Mouse (Mus musculus) spleen, adult 2 months (tissue): ENCODE results near the gene Ankrd54. TPM values are rescaled to one million over a fixed set of nuclear protein-coding genes. Genes with fewer than 3 reads are reported as not detected.
A peak's percentile ranks its signal among the peaks of the same experiment; 100 is the strongest.

Source experiments
- DNase-seq, 2 experiments: peaks; one replicate each; pipeline versions ENCODE4 v3.0.0 to v3.0.0-alpha.2; 2012 to 2021; ENCODE audit warnings: low spot score in 2 of 2, low read depth in 1 of 2
- H3K27ac ChIP-seq: fragments of 200-500 bp; 2 replicates; pipeline ENCODE4 v1.5.1; 2012; ENCODE audit warnings: low read length, inconsistent platforms; ENCODE audit not compliant: insufficient read depth
- H3K27me3 ChIP-seq: fragments of 200-500 bp; 2 replicates; pipeline ENCODE4 v1.6.1; 2012; ENCODE audit warnings: mild to moderate bottlenecking, moderate library complexity, low read length, inconsistent platforms; ENCODE audit not compliant: control insufficient read depth, insufficient read depth
- H3K36me3 ChIP-seq: fragments of 200-500 bp; 2 replicates; pipeline ENCODE4 v1.6.1; 2012; ENCODE audit warnings: mild to moderate bottlenecking, low read length, inconsistent platforms; ENCODE audit not compliant: control insufficient read depth, insufficient read depth
- H3K4me1 ChIP-seq: fragments of 200-500 bp; 2 replicates; pipeline ENCODE4 v1.6.1; 2011; ENCODE audit warnings: inconsistent platforms; ENCODE audit not compliant: control insufficient read depth, insufficient read depth, insufficient read length
- H3K4me3 ChIP-seq: fragments of 200-500 bp; 2 replicates; pipeline ENCODE4 v1.5.1; 2011; ENCODE audit warnings: mild to moderate bottlenecking, inconsistent platforms; ENCODE audit not compliant: insufficient read depth, insufficient read length; ENCODE audit errors: extremely low read depth
- CTCF ChIP-seq: fragments of 200-500 bp; IDR thresholded peaks from 2 replicates; pipeline ENCODE4 v1.5.1; 2011; ENCODE audit warnings: mild to moderate bottlenecking, inconsistent platforms; ENCODE audit not compliant: insufficient read depth, insufficient read length, insufficient replicate concordance; ENCODE audit errors: extremely low read depth
- POLR2A ChIP-seq: fragments of 200-500 bp; IDR thresholded peaks from 2 replicates; pipeline ENCODE4 v1.6.1; 2011; ENCODE audit warnings: low read depth, low read length, inconsistent platforms
- WGBS: fragments of 180-500 bp; shearing (Covaris S2); methylation state at CpG from one replicate; pipeline ENCODE4 v1.1.7; 2018; 5-methylcytosine and 5-hydroxymethylcytosine counted together
- polyA plus RNA-seq: library from polyadenylated mRNA; depleted of rRNA; stranded (reverse); fragments of >200 nt; gene quantifications from 2 replicates; pipeline ENCODE4 v1.2.3, GENCODE M21; 2012; rRNA removed

Gene Ankrd54
- 57.3 and 78.9 TPM in 2 replicates for polyA plus RNA-seq

GRCm38 (mm10) chr15:79062376-79063159 is at the start of gene Ankrd54:
Ankrd54 (minus strand) TSS chr15:79062893.
- WGBS: under 1% methylated on average over 80 of the region's 80 CpGs
- no peaks in the 10 kb centered on the region for H3K27me3 ChIP-seq
- H3K27ac ChIP-seq: peak within 1 kb of the TSS; percentile 81

GRCm38 (mm10) chr15:79111774-79112173 is 49.1 kb upstream of the Ankrd54 start:
- DNase-seq: no peak
- Histone ChIP-seq H3K27me3 (no peaks in the 10 kb centered on the region), H3K36me3 (peaks cover 8% of the 10 kb centered on the region; the same call in 1 of the 2 replicates), H3K27ac (no peak overlapping the region), H3K4me1 (no peaks in the 10 kb centered on the region; the same call in 1 of the 2 replicates), H3K4me3 (no peak overlapping the region)
- TF ChIP-seq POLR2A: no peak
- TF ChIP-seq CTCF: no peak
- WGBS: 75% methylated on average over 4 of the region's 4 CpGs

More at GRCm38 (mm10) chr15:79062376-79063159, at the start of gene Ankrd54:
- peak; percentile 96 to 99 for DNase-seq
- TF ChIP-seq POLR2A: peak; percentile 36; the same call in 1 of the 2 replicates
- TF ChIP-seq CTCF: no peak
- H3K36me3 ChIP-seq: peaks cover 16% of the 10 kb centered on the region
- peaks cover 2% of the 10 kb centered on the region for H3K4me1 ChIP-seq
- H3K4me3 ChIP-seq: peak within 1 kb of the TSS; percentile 98

- no peak for DNase-seq
Measured at GRCm38 (mm10) chr15:79110528-79110927, 47.8 kb upstream of the Ankrd54 start.

GRCm38 (mm10) chr15:79110031-79110430 is 47.3 kb upstream of the Ankrd54 start:
- no peak for DNase-seq

More at GRCm38 (mm10) chr15:79110528-79110927, 47.8 kb upstream of the Ankrd54 start:
- Histone ChIP-seq H3K4me1 (no peaks in the 10 kb centered on the region; the same call in 1 of the 2 replicates), H3K4me3 (no peak overlapping the region), H3K27ac (no peak overlapping the region), H3K27me3 (no peaks in the 10 kb centered on the region), H3K36me3 (peaks cover 4% of the 10 kb centered on the region; the same call in 1 of the 2 replicates)
- TF ChIP-seq CTCF: no peak
- no peak for TF ChIP-seq POLR2A
- 93% methylated on average over 2 of the region's 2 CpGs for WGBS

GRCm38 (mm10) chr15:79109321-79109934 is 46.7 kb upstream of the Ankrd54 start:
- Histone ChIP-seq H3K27me3 (no peaks in the 10 kb centered on the region), H3K4me3 (peak overlapping the region; percentile 80), H3K36me3 (0 out of 2 replicates have a peak, but pooled peaks cover 3% of the 10 kb centered on the region), H3K4me1 (no peaks in the 10 kb centered on the region; the same call in 1 of the 2 replicates), H3K27ac (peak overlapping the region; percentile 84)
- DNase-seq: no peak
- TF ChIP-seq CTCF (no peak), POLR2A (no peak)
- under 1% methylated on average over 46 of the region's 46 CpGs for WGBS

More at GRCm38 (mm10) chr15:79110031-79110430, 47.3 kb upstream of the Ankrd54 start:
- 24% methylated on average over 9 of the region's 9 CpGs for WGBS
- no peak overlapping the region for H3K27ac ChIP-seq
- TF ChIP-seq POLR2A (no peak), CTCF (no peak)
- peaks cover 3% of the 10 kb centered on the region; the same call in 1 of the 2 replicates for H3K36me3 ChIP-seq
- no peaks in the 10 kb centered on the region for H3K27me3 ChIP-seq
- H3K4me1 ChIP-seq: no peaks in the 10 kb centered on the region; the same call in 1 of the 2 replicates
- peak overlapping the region; percentile 80 for H3K4me3 ChIP-seq

GRCm38 (mm10) chr15:79108421-79109320 is 46.0 kb upstream of the Ankrd54 start, which contains the start of gene Micall1:
Micall1 (plus strand) TSS chr15:79108898.
- no peaks in the 10 kb centered on the region for H3K4me1 ChIP-seq
- H3K27me3 ChIP-seq: no peaks in the 10 kb centered on the region
- H3K27ac ChIP-seq: peak within 1 kb of the TSS; percentile 84
- TF ChIP-seq CTCF (no peak), POLR2A (peak; percentile 20; the same call in 1 of the 2 replicates)
- H3K36me3 ChIP-seq: 0 out of 2 replicates have a peak, but pooled peaks cover 3% of the 10 kb centered on the region
- peak; percentile 26 to 70 for DNase-seq
- 2% methylated on average over 75 of the region's 85 CpGs for WGBS
- peak within 1 kb of the TSS; percentile 80 for H3K4me3 ChIP-seq
